Mouse (Mus musculus): Measurements from ENCODE around the gene Gm49337.

DNA sequence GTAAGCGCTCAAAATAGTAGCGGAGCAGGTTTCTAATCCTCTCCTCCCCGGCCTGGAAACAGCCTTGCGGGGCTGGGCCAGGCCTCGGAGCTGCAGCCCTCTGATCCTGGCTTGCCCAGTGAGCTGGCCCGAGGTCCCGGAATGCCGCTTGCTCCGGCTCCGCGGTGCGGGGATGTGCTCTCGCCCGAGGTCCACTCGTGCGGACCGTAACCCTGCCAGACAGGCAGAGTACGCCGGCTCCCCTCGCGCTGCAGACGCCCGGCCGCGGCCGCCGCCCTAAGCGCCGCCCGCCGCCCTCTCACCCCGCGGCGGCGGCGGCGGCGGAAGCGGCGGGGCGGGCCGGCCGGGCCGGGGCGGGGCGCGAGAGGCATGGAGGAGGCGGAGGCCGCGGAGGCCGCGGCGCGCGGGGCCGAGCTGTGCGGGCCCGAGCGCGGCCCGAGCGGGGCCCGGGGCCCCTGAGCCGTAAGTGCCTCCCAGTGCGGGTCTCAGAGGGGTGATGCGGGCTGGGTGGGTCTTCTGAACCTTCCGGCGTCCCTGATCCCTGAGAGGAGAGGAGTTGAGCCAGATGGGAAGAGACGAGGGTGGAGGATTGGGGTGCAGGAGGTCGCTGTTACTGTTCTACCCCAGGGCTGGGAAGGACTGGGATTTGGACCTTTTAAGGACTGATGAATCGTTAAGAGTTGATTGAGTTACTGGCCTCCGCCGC is 22.9 kb upstream of the Gm49337 start:
- TF ChIP-seq CTCF (IDR thresholded peaks at IDR 0.05; ENCODE audit: control insufficient read depth, insufficient read depth, insufficient replicate concordance, low read depth, low read length) (no peak), POLR2A (IDR thresholded peaks at IDR 0.05; ENCODE audit: control insufficient read depth, low read depth, low read length) (peak; percentile 71; the same call in 1 of the 2 replicates)
